Mouse (Mus musculus) CD4-positive, CD25-positive, alpha-beta regulatory T cell, adult 2 months (primary cell): ENCODE data around the gene Dock10.

ENCODE experiments used
- DNase-seq: peaks from one replicate; pipeline ENCODE4 v3.0.0-alpha.2; 2012; ENCODE audit warnings: low read depth, low spot score

The Dock10 gene

GRCm38 (mm10) chr1:80461348-80461747 is 297.0 kb downstream of the Dock10 start, which contains the start of gene Gm45261:
Gene Gm45261 (minus strand): TSS chr1:80461448.
- no peak for DNase-seq

DNA sequence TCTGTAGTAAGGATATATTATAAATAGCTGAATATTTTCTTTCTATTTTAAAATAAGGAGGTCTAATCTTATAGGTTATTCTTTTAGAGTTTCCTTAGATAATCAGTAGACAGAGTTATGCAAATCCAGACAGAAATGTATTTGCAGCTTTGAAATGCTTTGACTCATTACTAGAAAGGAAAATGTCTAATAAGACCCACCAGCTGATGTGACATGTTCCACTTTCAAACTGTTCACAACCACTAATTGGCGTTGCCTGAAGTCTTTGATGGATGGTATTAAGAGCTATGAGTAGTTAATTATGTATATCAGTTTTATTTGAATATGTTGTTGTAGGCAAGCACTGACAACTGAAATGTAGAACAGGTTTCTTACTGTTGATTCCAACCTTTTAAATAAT is 298.4 kb downstream of the Dock10 start:
- DNase-seq: no peak

GRCm38 (mm10) chr1:80459477-80459876 is 298.9 kb downstream of the Dock10 start:
- DNase-seq: no peak

- DNase-seq: no peak
Observed at GRCm38 (mm10) chr1:80453971-80454370, 304.4 kb downstream of the Dock10 start.

DNA sequence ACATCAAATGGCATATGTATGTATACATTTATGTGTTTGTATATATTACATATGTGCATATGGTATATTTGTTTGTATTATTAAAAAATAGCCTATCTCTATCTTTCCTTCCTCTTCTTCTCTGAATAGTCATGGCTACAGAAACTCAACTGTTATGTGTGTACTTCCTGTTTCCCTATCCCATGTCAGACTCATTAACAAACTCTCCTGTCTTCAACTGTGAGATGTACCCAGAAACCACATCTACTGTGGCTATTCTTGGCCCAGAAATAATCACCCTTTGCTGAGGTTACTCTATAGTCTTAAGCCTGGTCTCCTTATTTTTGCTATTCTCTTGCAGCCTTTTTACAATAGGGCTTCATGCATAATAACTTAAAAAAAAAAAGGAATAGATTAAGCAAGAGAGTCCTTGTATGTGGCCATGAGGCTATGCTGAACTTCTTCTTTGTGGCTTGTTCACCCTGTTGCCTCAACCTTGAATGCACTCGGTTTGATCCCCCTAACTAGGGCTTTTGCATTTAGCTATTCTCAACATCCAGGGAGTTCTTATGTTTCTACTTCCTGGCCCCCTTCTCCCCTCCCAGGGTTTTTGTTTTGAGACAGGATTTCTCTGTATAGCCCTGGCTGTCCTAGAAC is 306.3 kb downstream of the Dock10 start:
- DNase-seq: no peak
